Mouse (Mus musculus): ENCODE data around the gene Limk2. TPM values are rescaled to one million over a fixed set of nuclear protein-coding genes. Genes with fewer than 3 reads are reported as not detected.

The Limk2 gene
- polyA plus RNA-seq, 1 experiment from 2014 or later, result 193 TPM

DNA sequence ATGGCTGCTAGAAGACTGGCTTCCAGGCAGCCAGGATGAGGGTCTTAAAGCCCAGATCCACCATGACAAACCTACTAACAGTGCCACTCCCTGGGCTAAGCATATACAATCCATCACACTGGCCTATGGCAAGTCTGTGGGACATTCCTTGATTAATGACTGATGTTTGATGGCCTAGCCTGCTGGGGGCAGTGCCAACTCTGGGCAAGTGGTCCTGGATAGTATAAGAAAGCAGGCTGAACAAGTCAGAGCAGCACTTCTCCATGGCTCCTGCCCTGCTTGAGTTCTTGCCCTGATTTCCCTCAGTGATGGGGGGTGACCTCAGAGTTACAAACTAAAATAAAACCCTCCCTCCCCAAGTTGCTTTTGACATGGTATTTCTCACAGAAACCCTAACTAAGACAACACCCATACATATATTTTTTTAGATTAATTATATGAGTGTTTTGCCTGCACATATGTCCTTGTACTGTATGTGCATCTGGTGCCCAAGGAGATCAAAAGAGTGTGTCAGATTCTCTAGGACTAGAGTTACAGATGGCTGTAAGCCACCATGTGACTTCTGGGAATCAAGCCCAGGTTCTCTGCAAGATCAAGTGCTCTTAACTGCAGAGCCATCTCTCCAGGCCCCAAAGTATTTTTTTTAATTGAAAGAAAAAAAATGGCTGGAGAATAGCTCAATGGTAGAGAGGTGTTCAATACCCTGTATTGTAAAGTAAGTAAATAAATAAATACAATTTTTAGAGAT lies 32.9 kb upstream of the Limk2 start:
- Histone ChIP-seq H3K9me3 (no peaks in the 10 kb centered on the region), H3K27ac (no peak overlapping the region), H3K36me3 (replicated peaks) (no peaks in the 10 kb centered on the region), H3K4me3 (no peak overlapping the region), H3K9ac (no peak overlapping the region), H3K27me3 (replicated peaks) (no peaks in the 10 kb centered on the region), H3K4me1 (0 out of 2 replicates have a peak, but pooled peaks cover 2% of the 10 kb centered on the region), H3K4me2 (no peak overlapping the region)
- ATAC-seq (replicated peaks), result no peak

DNA sequence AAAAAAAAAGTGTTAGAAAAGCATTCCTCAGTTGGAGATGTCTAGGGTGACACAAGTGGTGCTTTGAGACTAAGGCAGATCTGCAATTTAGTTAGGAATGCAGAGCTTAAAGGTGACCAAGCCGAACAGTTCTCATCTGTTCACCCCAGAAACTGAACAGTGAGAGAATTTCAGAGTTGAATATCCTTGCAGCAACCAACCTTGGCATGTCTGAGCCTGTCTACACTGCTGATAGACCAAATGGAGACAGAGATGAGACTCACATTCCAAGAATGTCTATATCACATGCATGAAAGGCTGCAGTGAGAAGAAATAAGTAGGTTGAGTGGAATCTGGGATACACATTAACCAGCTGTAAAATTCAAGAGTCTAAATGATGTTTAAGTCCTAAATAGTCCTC lies 28.6 kb upstream of the Limk2 start:
- no peak overlapping the region for H3K9ac ChIP-seq
- H3K4me1 ChIP-seq, result 0 out of 2 replicates have a peak, but pooled peaks cover 2% of the 10 kb centered on the region
- ATAC-seq (replicated peaks), result no peak
- H3K4me3 ChIP-seq, result no peak overlapping the region
- H3K27ac ChIP-seq, result no peak overlapping the region
- no peaks in the 10 kb centered on the region for H3K27me3 ChIP-seq (replicated peaks)
- H3K9me3 ChIP-seq, result no peaks in the 10 kb centered on the region
- WGBS, result 100% methylated on average over 1 of the region's 1 CpGs
- no peak overlapping the region for H3K4me2 ChIP-seq
- H3K36me3 ChIP-seq (replicated peaks), result no peaks in the 10 kb centered on the region

DNA sequence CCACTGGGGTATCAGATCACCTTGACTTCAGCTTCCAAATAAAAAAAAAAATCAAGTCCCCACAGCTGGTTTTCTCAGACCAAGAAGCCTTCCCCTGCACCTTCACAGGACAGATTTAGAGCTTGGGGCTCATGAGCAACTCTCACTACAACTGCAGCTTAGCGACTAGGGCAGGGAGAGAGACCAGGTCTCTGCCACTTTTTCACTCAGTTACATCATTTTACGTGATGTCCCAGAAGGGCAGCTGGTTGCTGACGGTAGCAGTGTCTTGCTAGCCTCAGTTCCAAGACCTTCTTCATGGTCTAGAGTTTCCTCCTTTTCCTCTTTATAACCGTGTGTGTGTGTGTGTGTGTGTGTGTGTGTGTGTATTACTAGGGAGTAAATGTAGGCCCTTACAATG lies 24.8 kb upstream of the Limk2 start:
- H3K27ac ChIP-seq, result no peak overlapping the region
- WGBS, result 82% methylated on average over 4 of the region's 4 CpGs
- no peak overlapping the region for H3K4me2 ChIP-seq
- no peaks in the 10 kb centered on the region for H3K4me1 ChIP-seq
- no peak overlapping the region for H3K9ac ChIP-seq
- no peak overlapping the region for H3K4me3 ChIP-seq
- no peaks in the 10 kb centered on the region for H3K36me3 ChIP-seq (replicated peaks)
- no peaks in the 10 kb centered on the region for H3K27me3 ChIP-seq (replicated peaks)
- ATAC-seq (replicated peaks), result no peak
- H3K9me3 ChIP-seq, result no peaks in the 10 kb centered on the region

DNA sequence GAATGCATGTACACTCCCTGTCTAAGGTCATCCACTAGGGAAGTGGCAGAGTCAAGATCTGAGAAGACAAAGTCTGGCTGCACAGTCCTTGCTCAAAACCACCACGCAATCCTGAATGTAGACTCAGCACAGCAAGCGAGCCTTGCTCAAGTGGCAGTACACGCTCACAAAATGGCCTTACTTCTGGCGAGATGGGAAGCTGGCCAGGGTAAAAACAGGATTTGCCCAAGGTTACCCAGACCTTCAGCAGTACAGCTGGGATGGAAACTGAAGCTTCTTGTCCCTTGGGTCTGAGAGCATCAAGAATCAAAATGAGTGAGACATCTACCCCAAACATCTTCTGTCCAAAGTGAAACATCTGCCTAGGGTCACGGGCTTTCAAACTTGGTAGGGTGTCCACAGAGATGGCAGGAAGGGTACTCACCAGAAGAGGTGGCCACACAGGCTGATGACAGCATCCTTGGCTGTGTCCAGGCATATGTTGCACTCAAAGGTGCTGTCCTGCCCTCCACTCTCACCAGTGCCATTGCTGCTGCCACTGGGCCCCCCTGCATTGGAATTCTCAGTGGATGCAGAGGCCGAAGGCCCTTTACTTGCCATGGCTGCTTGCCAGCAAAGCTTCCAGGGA lies 23.1 kb upstream of the Limk2 start:
- Histone ChIP-seq H3K36me3 (replicated peaks) (no peaks in the 10 kb centered on the region), H3K27me3 (replicated peaks) (no peaks in the 10 kb centered on the region), H3K4me2 (no peak overlapping the region), H3K9ac (no peak overlapping the region), H3K4me1 (no peaks in the 10 kb centered on the region), H3K4me3 (no peak overlapping the region), H3K9me3 (no peaks in the 10 kb centered on the region), H3K27ac (no peak overlapping the region)
- 93% methylated on average over 6 of the region's 6 CpGs for WGBS
- ATAC-seq (replicated peaks), result no peak

DNA sequence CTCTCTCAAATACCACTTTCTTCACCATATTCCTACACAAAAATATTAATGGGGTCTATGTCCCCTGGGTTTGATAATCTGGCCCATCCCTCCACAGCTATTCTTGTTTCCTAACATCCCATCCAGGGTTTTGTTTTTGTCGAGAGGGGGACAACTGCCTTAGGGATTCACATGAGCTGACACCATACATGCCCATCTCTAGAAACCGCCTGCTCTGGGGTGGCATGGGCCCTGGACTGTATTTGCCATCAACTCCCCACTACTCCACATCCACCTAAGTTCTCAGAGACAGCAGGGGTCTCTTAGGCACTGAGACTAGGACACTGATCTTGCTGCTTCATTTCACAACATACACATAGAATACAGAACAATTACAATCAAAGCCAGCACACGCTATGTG lies 22.5 kb upstream of the Limk2 start:
- 94% methylated on average over 3 of the region's 3 CpGs for WGBS
- Histone ChIP-seq H3K4me2 (no peak overlapping the region), H3K4me1 (no peaks in the 10 kb centered on the region), H3K9me3 (no peaks in the 10 kb centered on the region), H3K27me3 (replicated peaks) (no peaks in the 10 kb centered on the region), H3K36me3 (replicated peaks) (no peaks in the 10 kb centered on the region), H3K27ac (no peak overlapping the region), H3K9ac (no peak overlapping the region), H3K4me3 (no peak overlapping the region)
- no peak for ATAC-seq (replicated peaks)

DNA sequence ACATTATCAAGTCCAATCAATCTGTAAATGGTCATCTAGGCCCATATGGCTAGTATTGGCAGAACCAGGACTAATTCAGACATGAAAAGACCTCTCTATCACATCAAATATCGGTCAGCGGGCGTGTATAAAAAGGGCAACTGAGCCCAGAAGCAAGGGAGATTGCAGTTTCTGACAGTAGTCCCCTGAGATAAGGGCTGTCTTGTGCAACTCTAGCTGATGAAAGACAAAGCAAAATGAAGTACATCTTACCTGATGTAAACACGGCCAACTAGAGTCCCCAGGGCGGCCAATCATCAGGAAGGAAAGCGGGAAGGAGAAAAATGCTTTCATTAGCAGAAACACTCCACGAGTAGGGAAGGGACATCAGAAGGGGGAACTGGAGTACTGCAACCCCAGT lies 19.6 kb upstream of the Limk2 start:
- no peak for ATAC-seq (replicated peaks)
- H3K4me1 ChIP-seq, result no peaks in the 10 kb centered on the region
- WGBS, result 89% methylated on average over 7 of the region's 7 CpGs

DNA sequence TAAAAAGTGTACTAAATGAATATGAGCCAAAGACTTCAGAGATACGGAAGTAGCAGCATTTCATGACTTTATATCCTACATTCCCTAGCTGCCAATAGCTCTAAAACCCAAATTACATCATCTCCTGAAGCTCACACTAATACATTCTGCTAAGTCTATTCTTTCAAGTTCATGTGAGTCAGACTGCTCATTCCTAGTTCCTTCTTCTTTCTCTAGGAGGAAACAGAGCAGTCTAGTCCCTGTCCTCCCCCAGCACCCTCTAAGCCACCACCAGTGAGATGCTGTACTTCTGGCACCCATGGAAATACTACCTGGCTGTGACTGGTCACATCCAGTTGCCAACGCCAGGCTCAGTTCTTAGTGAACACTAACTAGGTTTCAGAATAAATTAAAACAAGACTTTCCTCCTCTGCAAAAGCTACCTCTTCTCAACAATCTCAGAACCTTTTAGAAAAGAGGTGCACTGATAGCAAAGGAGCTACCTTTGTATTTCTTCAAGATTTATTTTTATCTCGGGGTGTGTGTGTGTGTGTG lies 18.8 kb upstream of the Limk2 start:
- no peak for ATAC-seq (replicated peaks)
- Histone ChIP-seq H3K27ac (no peak overlapping the region), H3K4me3 (no peak overlapping the region), H3K27me3 (replicated peaks) (no peaks in the 10 kb centered on the region), H3K9me3 (no peaks in the 10 kb centered on the region), H3K36me3 (replicated peaks) (peaks cover 20% of the 10 kb centered on the region), H3K9ac (no peak overlapping the region), H3K4me2 (no peak overlapping the region), H3K4me1 (no peaks in the 10 kb centered on the region)
- 87% methylated on average over 3 of the region's 3 CpGs for WGBS

More for the DNA sequence above, 19.6 kb upstream of the Limk2 start:
- H3K4me2 ChIP-seq, result no peak overlapping the region
- no peak overlapping the region for H3K4me3 ChIP-seq
- H3K27ac ChIP-seq, result no peak overlapping the region
- H3K36me3 ChIP-seq (replicated peaks), result peaks cover 17% of the 10 kb centered on the region
- H3K27me3 ChIP-seq (replicated peaks), result no peaks in the 10 kb centered on the region
- no peak overlapping the region for H3K9ac ChIP-seq
- no peaks in the 10 kb centered on the region for H3K9me3 ChIP-seq

DNA sequence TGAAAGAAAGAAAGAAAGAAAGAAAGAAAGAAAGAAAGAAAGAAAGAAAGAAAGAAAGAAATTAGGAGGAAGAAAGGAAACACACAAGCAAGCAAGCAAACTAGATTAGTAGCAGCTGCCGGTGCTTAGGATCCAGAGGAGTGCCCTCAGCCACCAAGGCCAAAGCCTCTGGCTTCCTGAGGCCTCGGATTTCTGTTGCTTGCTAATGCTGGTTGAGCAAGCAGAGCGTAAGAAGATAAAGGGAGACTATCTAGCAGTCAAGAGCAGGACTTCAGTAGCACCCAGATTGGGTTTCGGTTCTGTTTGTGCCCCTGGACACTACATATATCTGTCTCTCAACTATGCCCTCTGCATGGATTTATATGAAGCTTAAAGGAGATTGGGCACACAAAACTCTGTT lies 13.3 kb upstream of the Limk2 start:
- H3K9me3 ChIP-seq, result no peaks in the 10 kb centered on the region
- peaks cover 38% of the 10 kb centered on the region for H3K36me3 ChIP-seq (replicated peaks)
- H3K27ac ChIP-seq, result no peak overlapping the region
- H3K4me3 ChIP-seq, result no peak overlapping the region
- no peak overlapping the region for H3K4me2 ChIP-seq
- no peaks in the 10 kb centered on the region for H3K4me1 ChIP-seq
- no peak for ATAC-seq (replicated peaks)
- 83% methylated on average over 4 of the region's 4 CpGs for WGBS
- no peaks in the 10 kb centered on the region for H3K27me3 ChIP-seq (replicated peaks)
- no peak overlapping the region for H3K9ac ChIP-seq

DNA sequence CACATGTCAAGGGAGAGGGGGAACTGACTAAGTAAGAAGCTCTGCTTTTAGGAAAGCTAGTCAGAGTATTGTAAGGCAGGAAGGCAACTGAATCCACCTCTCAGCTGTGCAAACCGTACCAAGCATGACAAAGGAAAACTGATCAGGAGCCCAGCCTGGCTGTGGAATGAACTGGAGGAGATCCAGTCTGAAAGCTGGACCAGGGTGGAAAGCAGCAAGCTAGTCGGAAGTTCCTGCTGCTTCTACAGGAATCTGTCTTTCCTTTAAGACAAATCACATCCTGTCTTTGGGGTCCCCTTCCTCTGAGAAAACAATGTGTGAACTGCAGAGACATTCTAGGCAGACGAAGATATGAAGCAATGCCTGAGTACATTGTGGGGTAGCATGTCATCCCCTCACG lies 9.8 kb upstream of the Limk2 start:
- no peaks in the 10 kb centered on the region for H3K27me3 ChIP-seq (replicated peaks)
- H3K4me3 ChIP-seq, result no peak overlapping the region
- no peak overlapping the region for H3K27ac ChIP-seq
- no peak for ATAC-seq (replicated peaks)
- H3K9ac ChIP-seq, result no peak overlapping the region
- no peaks in the 10 kb centered on the region for H3K9me3 ChIP-seq
- H3K4me1 ChIP-seq, result no peaks in the 10 kb centered on the region
- 90% methylated on average over 4 of the region's 4 CpGs for WGBS
- H3K36me3 ChIP-seq (replicated peaks), result peaks cover 41% of the 10 kb centered on the region
- no peak overlapping the region for H3K4me2 ChIP-seq

DNA sequence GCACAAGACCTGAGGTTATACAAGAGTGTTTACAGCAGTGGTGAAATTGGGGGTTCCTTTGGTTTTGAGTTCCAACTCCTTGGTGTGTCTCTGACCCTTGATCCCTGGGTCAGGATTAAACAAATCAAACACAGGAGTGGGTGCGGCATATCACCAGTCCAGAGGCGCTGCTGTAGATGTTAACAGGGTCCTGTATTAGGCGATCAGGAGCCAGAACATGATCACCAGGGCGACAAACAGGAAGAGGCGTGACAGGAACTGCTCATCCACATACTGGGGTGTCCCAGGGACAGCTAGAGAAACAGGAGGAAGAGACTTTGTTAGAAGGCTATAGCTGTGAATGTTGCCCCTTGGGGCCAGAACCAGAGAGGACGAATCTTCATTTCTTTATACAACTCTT lies 8.8 kb upstream of the Limk2 start:
- Histone ChIP-seq H3K27ac (no peak overlapping the region), H3K9me3 (no peaks in the 10 kb centered on the region), H3K4me2 (no peak overlapping the region), H3K4me3 (no peak overlapping the region), H3K36me3 (replicated peaks) (peaks cover 36% of the 10 kb centered on the region), H3K9ac (no peak overlapping the region), H3K4me1 (no peaks in the 10 kb centered on the region), H3K27me3 (replicated peaks) (no peaks in the 10 kb centered on the region)
- 83% methylated on average over 6 of the region's 6 CpGs for WGBS
- ATAC-seq (replicated peaks), result no peak

DNA sequence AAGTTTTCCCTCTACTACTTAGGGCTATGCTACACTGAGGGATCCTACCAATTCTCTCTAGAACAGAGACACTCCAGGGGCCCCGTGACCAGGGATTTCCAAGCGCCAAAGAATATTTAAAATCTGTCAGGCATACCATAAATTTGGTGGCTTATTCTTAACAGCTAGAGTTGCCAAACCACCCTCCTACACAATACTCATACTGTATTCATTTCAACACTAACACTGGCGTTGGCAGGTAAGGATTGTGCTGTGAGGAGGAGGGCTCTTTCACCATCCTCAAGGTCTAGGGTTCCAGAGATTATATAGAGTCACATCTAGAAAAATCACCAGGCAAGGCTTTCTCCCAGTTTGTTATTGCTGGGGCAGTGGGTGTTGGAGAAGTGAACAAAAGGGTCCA lies 7.4 kb upstream of the Limk2 start:
- Histone ChIP-seq H3K27ac (no peak overlapping the region), H3K4me2 (no peak overlapping the region), H3K36me3 (replicated peaks) (peaks cover 36% of the 10 kb centered on the region), H3K9me3 (no peaks in the 10 kb centered on the region), H3K4me3 (no peak overlapping the region), H3K9ac (no peak overlapping the region), H3K4me1 (no peaks in the 10 kb centered on the region), H3K27me3 (replicated peaks) (no peaks in the 10 kb centered on the region)
- ATAC-seq (replicated peaks), result no peak
- WGBS, result 91% methylated on average over 3 of the region's 3 CpGs

DNA sequence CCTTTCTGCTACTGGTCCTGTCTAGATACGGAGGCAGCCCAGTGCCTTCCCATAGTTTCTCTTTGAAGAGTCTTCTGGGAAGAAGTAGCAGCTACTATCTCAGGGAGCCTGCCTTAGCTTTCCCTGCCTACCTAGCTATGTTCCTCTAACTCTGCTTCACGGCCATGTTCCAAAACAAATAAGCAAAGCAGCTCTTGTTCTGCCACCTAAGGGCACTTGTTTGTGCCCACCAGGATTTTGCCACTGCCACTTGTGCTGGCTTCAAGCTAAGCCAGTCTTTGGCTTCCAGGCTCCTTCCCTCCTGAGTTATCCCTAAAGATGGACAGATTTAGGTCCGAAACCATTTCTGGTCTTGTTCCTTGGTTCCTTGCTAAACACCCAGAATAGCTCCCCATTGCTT lies 3.1 kb upstream of the Limk2 start:
- Histone ChIP-seq H3K36me3 (replicated peaks) (peaks cover 17% of the 10 kb centered on the region), H3K4me2 (no peak overlapping the region), H3K4me3 (no peak overlapping the region), H3K4me1 (peaks cover 16% of the 10 kb centered on the region), H3K9me3 (no peaks in the 10 kb centered on the region), H3K27ac (no peak overlapping the region), H3K9ac (no peak overlapping the region), H3K27me3 (replicated peaks) (no peaks in the 10 kb centered on the region; the same call in 1 of the 2 replicates)
- WGBS, result 82% methylated on average over 3 of the region's 3 CpGs
- ATAC-seq (replicated peaks), result no peak
